Mouse (Mus musculus) hindbrain, embryonic 16.5 days (tissue): ENCODE measurements around the gene Olfr1143. TPM values are rescaled to one million over a fixed set of nuclear protein-coding genes. Genes with fewer than 3 reads are reported as not detected.

Experiments
- ATAC-seq: fragments of 200-750 bp; cut with Nextera tagmentation; 2 replicates; pipeline ENCODE4 v1.8.0; 2017; ENCODE audit warnings: moderate TSS enrichment, moderate library complexity
- H3K27ac ChIP-seq: fragments of 300-500 bp; sonication (generic); 2 replicates; pipeline ENCODE4 v1.5.1; 2014; ENCODE audit warnings: low read depth, mild to moderate bottlenecking, control low read depth, low read length, moderate library complexity
- H3K27me3 ChIP-seq: fragments of 300-500 bp; sonication (generic); replicated peaks from 2 replicates; pipeline ENCODE4 v1.6.1; 2014; ENCODE audit warnings: low read length; ENCODE audit not compliant: control insufficient read depth, insufficient read depth
- H3K36me3 ChIP-seq: fragments of 300-500 bp; sonication (generic); 2 replicates; pipeline ENCODE4 v1.6.1; 2014; ENCODE audit warnings: mild to moderate bottlenecking, low read length, moderate library complexity, mixed read lengths; ENCODE audit not compliant: control insufficient read depth, insufficient read depth
- H3K4me1 ChIP-seq: fragments of 300-500 bp; sonication (generic); 2 replicates; pipeline ENCODE4 v1.6.1; 2014; ENCODE audit warnings: low read depth, low read length; ENCODE audit not compliant: control insufficient read depth, insufficient read depth
- H3K4me2 ChIP-seq: fragments of 300-500 bp; sonication (generic); 2 replicates; pipeline ENCODE4 v1.6.1; 2014; ENCODE audit warnings: mild to moderate bottlenecking, low read length, control low read depth, moderate library complexity
- H3K4me3 ChIP-seq: fragments of 300-500 bp; sonication (generic); 2 replicates; pipeline ENCODE4 v1.5.1; 2014; ENCODE audit warnings: mild to moderate bottlenecking, low read length, control low read depth, moderate library complexity
- H3K9ac ChIP-seq: fragments of 300-500 bp; sonication (generic); 2 replicates; pipeline ENCODE4 v1.6.1; 2014; ENCODE audit warnings: low read depth, mild to moderate bottlenecking, control low read depth, low read length, moderate library complexity
- H3K9me3 ChIP-seq: fragments of 300-500 bp; sonication (generic); 2 replicates; pipeline ENCODE4 v1.6.1; 2014; ENCODE audit warnings: mild to moderate bottlenecking, low read length, moderate library complexity; ENCODE audit not compliant: control insufficient read depth
- WGBS: fragments of 180-500 bp; shearing (Covaris S2); extraction: QIAGEN DNeasy Blood & Tissue Kit; methylation state at CpG from one replicate; pipeline ENCODE4 v1.1.7; 2014; 5-methylcytosine and 5-hydroxymethylcytosine counted together
- polyA plus RNA-seq: library from polyadenylated mRNA; unstranded; fragments of >200 nt; fragmentation: Nextera tagmentation; extraction: Ambion mirVana; gene quantifications from 2 replicates; pipeline ENCODE4 v1.2.1, GENCODE M21; 2015

Olfr1143 gene
- polyA plus RNA-seq = not detected in 2 replicates

DNA sequence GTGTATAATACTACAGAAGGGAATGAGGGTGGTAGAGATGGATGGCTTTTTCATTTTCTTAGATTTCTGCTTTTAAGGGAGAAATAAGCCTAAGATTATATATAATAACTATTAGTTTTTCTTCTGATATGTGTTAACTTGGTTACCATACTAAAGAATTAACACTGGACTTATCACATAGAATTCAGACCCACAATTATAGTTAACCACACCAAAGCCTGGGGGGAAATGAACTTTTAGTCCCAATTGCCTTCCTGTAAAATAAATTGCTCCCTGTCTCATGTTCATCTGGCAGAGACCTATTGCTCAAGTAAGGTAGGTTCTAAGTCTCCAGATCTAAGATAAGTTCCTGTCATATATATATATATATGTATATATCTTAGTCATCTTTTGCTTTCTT lies at the start of gene Olfr1143:
TSS of gene Olfr1143 (plus strand) at position 301 of the 400 bp plus-strand sequence.
- H3K9me3 ChIP-seq = no peaks in the 10 kb centered on the region
- no peak within 1 kb of the TSS for H3K9ac ChIP-seq
- ATAC-seq = no peak
- H3K4me3 ChIP-seq = no peak within 1 kb of the TSS
- no peaks in the 10 kb centered on the region for H3K36me3 ChIP-seq
- no peak within 1 kb of the TSS for H3K27ac ChIP-seq
- H3K27me3 ChIP-seq = no peaks in the 10 kb centered on the region
- H3K4me1 ChIP-seq = no peaks in the 10 kb centered on the region
- no peak within 1 kb of the TSS for H3K4me2 ChIP-seq

DNA sequence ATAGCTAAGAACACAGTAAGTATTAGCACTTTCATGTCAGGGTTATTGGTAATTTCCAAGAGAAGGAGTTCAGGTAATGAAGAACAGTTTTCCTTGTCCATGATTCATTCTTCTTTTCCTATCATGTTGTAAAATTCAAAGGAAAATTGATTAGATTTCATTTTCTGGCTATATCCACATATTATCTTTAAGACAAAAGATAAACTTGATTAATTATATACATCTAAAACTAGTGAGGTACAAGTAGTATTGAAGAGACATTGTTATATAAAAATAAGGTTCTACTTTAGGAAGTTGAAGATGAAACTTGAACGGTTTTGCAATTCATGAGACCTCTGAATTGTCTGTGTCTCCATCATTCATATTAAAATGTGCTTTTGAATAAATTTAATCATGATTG lies 46.5 kb upstream of the Olfr1143 start, which contains the start of gene Olfr1141:
TSS of gene Olfr1141 (minus strand) at position 101 of the 400 bp plus-strand sequence.
- no peak within 1 kb of the TSS for H3K4me3 ChIP-seq
- no peak within 1 kb of the TSS for H3K9ac ChIP-seq
- ATAC-seq = no peak
- 82% methylated on average over 1 of the region's 1 CpGs for WGBS
- H3K4me2 ChIP-seq = no peak within 1 kb of the TSS
- H3K9me3 ChIP-seq = no peaks in the 10 kb centered on the region
- H3K36me3 ChIP-seq = no peaks in the 10 kb centered on the region
- no peaks in the 10 kb centered on the region for H3K4me1 ChIP-seq
- H3K27ac ChIP-seq = no peak within 1 kb of the TSS
- H3K27me3 ChIP-seq = no peaks in the 10 kb centered on the region

DNA sequence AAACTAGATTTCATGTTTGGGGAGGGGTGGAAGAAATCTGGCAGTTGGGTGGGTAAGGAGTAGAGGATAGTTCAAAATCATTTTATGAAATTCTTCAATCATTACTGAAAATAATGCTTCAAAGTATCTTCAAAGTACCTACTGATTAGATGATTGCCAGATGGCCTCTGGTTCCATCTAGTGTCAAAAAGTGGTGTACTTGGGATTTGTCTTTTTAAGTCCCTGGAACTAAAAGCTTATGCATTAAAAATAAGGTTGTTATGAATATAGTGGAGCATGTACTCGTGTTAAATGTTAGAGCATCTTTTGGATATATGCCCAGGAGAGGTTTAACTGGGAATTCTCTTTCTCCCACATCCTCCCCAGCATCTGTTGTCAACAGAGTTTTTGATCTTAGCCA lies 24.2 kb upstream of the Olfr1143 start:
- no peak overlapping the region for H3K4me2 ChIP-seq
- H3K9ac ChIP-seq = no peak overlapping the region
- no peaks in the 10 kb centered on the region for H3K9me3 ChIP-seq
- no peak for ATAC-seq
- no peak overlapping the region for H3K27ac ChIP-seq
- no peaks in the 10 kb centered on the region for H3K36me3 ChIP-seq
- WGBS = 67% methylated on average over 1 of the region's 1 CpGs
- no peak overlapping the region for H3K4me3 ChIP-seq
- no peaks in the 10 kb centered on the region for H3K4me1 ChIP-seq
- no peaks in the 10 kb centered on the region for H3K27me3 ChIP-seq

DNA sequence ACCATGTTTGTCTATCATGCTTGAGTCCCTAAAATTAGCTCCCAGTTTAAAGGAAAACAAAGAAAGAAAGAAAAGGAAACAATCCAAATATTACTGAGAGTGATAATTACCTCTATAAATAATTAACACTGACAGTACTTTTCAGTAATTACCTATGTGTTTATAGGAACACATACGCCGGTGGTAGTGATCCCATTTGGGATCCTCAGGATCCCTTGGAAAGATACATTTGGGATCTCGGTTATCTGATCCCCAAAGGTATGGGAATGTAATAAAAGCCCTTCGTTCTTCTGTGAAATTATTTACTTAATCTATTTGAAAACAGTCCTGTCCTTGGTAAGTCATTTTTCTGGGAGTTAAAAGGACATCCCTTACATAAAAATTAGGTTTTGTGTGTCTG lies 21.2 kb upstream of the Olfr1143 start, which contains the start of gene Olfr152:
TSS of gene Olfr152 (plus strand) at position 301 of the 400 bp plus-strand sequence.
- no peaks in the 10 kb centered on the region for H3K9me3 ChIP-seq
- ATAC-seq = no peak
- 70% methylated on average over 4 of the region's 4 CpGs for WGBS
- H3K27me3 ChIP-seq = no peaks in the 10 kb centered on the region
- no peak within 1 kb of the TSS for H3K4me3 ChIP-seq
- H3K27ac ChIP-seq = no peak within 1 kb of the TSS
- H3K4me2 ChIP-seq = no peak within 1 kb of the TSS
- H3K9ac ChIP-seq = no peak within 1 kb of the TSS
- no peaks in the 10 kb centered on the region for H3K36me3 ChIP-seq
- no peaks in the 10 kb centered on the region for H3K4me1 ChIP-seq

DNA sequence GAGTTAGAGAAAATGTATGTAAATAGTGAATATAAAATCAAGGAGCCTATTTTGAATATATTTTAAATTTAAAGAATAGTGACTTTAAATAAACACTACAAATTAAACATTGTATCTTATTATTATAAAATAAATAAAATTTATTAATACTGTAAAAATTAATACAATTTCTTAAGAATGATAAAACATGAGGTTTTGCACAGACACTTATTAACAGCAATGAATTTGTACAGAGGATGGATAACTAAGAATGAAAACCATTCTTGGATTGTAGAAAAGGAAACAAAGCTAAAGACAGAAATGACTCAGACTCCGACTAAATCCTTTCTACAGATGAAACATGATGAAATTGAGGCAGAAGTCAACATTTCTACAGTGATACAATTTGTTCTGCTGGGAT lies 9.1 kb downstream of the Olfr1143 start, which contains the start of gene Olfr1145:
TSS of gene Olfr1145 (plus strand) at position 301 of the 400 bp plus-strand sequence.
- Histone ChIP-seq H3K36me3 (no peaks in the 10 kb centered on the region), H3K27ac (no peak within 1 kb of the TSS), H3K27me3 (no peaks in the 10 kb centered on the region), H3K4me2 (no peak within 1 kb of the TSS), H3K9ac (no peak within 1 kb of the TSS), H3K4me1 (no peaks in the 10 kb centered on the region), H3K4me3 (no peak within 1 kb of the TSS), H3K9me3 (no peaks in the 10 kb centered on the region)
- ATAC-seq = no peak
- WGBS = 80% methylated on average over 1 of the region's 1 CpGs

DNA sequence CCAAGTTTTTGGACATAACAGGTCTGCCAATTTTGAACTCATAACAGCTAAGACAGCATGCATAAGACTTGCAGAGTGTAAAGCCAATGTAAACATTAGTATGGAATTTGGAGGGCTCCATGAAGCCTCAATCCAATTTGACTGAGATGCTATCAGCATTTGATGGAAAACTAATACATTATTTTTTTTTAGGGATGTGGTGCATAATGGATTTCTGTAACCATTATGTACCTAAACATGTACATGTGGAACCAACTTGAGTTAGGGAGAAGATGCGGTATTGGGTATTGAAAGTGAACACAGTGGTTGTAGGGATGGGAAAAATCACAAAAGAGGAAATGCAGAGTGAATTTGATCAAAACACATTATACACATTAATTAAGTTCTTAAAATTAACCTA lies 29.8 kb downstream of the Olfr1143 start, which contains the start of gene Olfr1148:
TSS of gene Olfr1148 (plus strand) at position 301 of the 400 bp plus-strand sequence.
- 95% methylated on average over 1 of the region's 1 CpGs for WGBS
- H3K27ac ChIP-seq = no peak within 1 kb of the TSS
- no peaks in the 10 kb centered on the region for H3K4me1 ChIP-seq
- no peaks in the 10 kb centered on the region for H3K36me3 ChIP-seq
- H3K4me3 ChIP-seq = no peak within 1 kb of the TSS
- ATAC-seq = no peak
- no peak within 1 kb of the TSS for H3K4me2 ChIP-seq
- H3K9me3 ChIP-seq = no peaks in the 10 kb centered on the region
- H3K27me3 ChIP-seq = no peaks in the 10 kb centered on the region
- H3K9ac ChIP-seq = no peak within 1 kb of the TSS

DNA sequence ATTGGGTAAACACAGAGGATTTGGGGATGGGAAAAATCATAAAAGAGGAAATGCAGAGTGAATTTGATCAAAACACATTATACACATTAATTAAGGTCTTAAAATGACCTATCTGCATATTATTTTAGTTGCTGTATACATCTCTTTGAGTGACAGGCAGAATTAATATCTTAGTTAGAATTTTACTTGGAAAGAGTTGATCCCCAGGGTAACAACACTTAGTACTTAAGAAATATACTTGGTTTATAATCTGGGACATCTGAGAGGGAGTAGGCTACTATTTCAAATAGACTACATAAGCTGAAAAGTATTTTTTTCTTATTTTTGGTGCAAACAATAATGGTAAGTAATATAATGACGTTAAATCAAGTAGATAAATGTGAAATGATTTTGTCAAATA lies 43.3 kb downstream of the Olfr1143 start, which contains the start of gene Olfr1150-ps1:
TSS of gene Olfr1150-ps1 (plus strand) at position 301 of the 400 bp plus-strand sequence.
- Histone ChIP-seq H3K27ac (no peak within 1 kb of the TSS), H3K9me3 (no peaks in the 10 kb centered on the region), H3K4me3 (no peak within 1 kb of the TSS), H3K36me3 (no peaks in the 10 kb centered on the region), H3K9ac (no peak within 1 kb of the TSS), H3K4me2 (no peak within 1 kb of the TSS), H3K27me3 (no peaks in the 10 kb centered on the region), H3K4me1 (no peaks in the 10 kb centered on the region)
- WGBS = 81% methylated on average over 1 of the region's 1 CpGs
- no peak for ATAC-seq

Other genes with a start within 250 kb of the Olfr1143 start
- gene Olfr1129, start 226.7 kb upstream of the Olfr1143 start, polyA plus RNA-seq = not detected in 2 replicates
- gene Olfr1130, start 194.4 kb upstream of the Olfr1143 start, polyA plus RNA-seq = not detected in 2 replicates
- not detected in 2 replicates for gene Olfr1131, start 173.5 kb upstream of the Olfr1143 start, polyA plus RNA-seq
- not detected in 2 replicates for gene Olfr1132, start 163.1 kb upstream of the Olfr1143 start, polyA plus RNA-seq
- gene Olfr1133, start 153.2 kb upstream of the Olfr1143 start, polyA plus RNA-seq = not detected in 2 replicates
- gene Olfr1134, start 142.1 kb upstream of the Olfr1143 start, polyA plus RNA-seq = not detected in 2 replicates
- not detected in 2 replicates for gene Olfr1135, start 126.9 kb upstream of the Olfr1143 start, polyA plus RNA-seq
- not detected in 2 replicates for gene Olfr1136, start 106.6 kb upstream of the Olfr1143 start, polyA plus RNA-seq
- gene Olfr1137, start 87.4 kb upstream of the Olfr1143 start, polyA plus RNA-seq = not detected in 2 replicates
- gene Olfr1138, start 60.6 kb upstream of the Olfr1143 start, polyA plus RNA-seq = not detected in 2 replicates
- gene Olfr1140, start 56.8 kb upstream of the Olfr1143 start, polyA plus RNA-seq = not detected in 2 replicates
- not detected in 2 replicates for gene Olfr1141, start 46.6 kb upstream of the Olfr1143 start, polyA plus RNA-seq
- gene Olfr152, start 21.1 kb upstream of the Olfr1143 start, polyA plus RNA-seq = not detected in 2 replicates
- not detected in 2 replicates for gene Olfr1145, start 9.2 kb downstream of the Olfr1143 start, polyA plus RNA-seq
- gene Olfr1148, start 29.9 kb downstream of the Olfr1143 start, polyA plus RNA-seq = not detected in 2 replicates
- gene Olfr1150-ps1, start 43.4 kb downstream of the Olfr1143 start, polyA plus RNA-seq = not detected in 2 replicates
- gene Olfr1151, start 55.3 kb downstream of the Olfr1143 start, polyA plus RNA-seq = not detected in 2 replicates
- 0.02 TPM in 1 of 2 replicates, not detected in the other for gene Olfr1152, start 65.9 kb downstream of the Olfr1143 start, polyA plus RNA-seq
- not detected in 2 replicates for gene Olfr1153, start 94.4 kb downstream of the Olfr1143 start, polyA plus RNA-seq
- gene Olfr1154, start 104.6 kb downstream of the Olfr1143 start, polyA plus RNA-seq = not detected in 2 replicates
- gene Olfr1155, start 144.5 kb downstream of the Olfr1143 start, polyA plus RNA-seq = not detected in 2 replicates
- gene Olfr1156, start 152.5 kb downstream of the Olfr1143 start, polyA plus RNA-seq = not detected in 2 replicates
- not detected in 2 replicates for gene Olfr1157, start 167.7 kb downstream of the Olfr1143 start, polyA plus RNA-seq
- not detected in 2 replicates for gene Olfr74, start 174.1 kb downstream of the Olfr1143 start, polyA plus RNA-seq
- not detected in 2 replicates for gene Olfr1158, start 189.5 kb downstream of the Olfr1143 start, polyA plus RNA-seq
- not detected in 2 replicates for gene Olfr1160, start 207.7 kb downstream of the Olfr1143 start, polyA plus RNA-seq
- not detected in 2 replicates for gene Olfr1161, start 222.2 kb downstream of the Olfr1143 start, polyA plus RNA-seq
- not detected in 2 replicates for gene Olfr73, start 237.1 kb downstream of the Olfr1143 start, polyA plus RNA-seq